Mouse (Mus musculus) kidney, embryonic 16.5 days (tissue): ENCODE results near the gene Rdh5. TPM values are rescaled to one million over a fixed set of nuclear protein-coding genes. Genes with fewer than 3 reads are reported as not detected.

Experiments used
- ATAC-seq: fragments of 200-750 bp; cut with Nextera tagmentation; 2 replicates; pipeline ENCODE4 v1.8.0; 2017; ENCODE audit warnings: moderate TSS enrichment; ENCODE audit not compliant: low FRiP score, low TSS enrichment
- H3K27ac ChIP-seq: fragments of 300-500 bp; sonication (generic); 2 replicates; pipeline ENCODE4 v1.5.1; 2014; ENCODE audit warnings: low read length
- H3K27me3 ChIP-seq: fragments of 300-500 bp; sonication (generic); 2 replicates; pipeline ENCODE4 v1.6.1; 2014; ENCODE audit warnings: low read length, control low read depth, mixed read lengths; ENCODE audit not compliant: insufficient read depth
- H3K36me3 ChIP-seq: fragments of 300-500 bp; sonication (generic); 2 replicates; pipeline ENCODE4 v1.6.1; 2014; ENCODE audit warnings: low read length, control low read depth, mixed read lengths; ENCODE audit not compliant: insufficient read depth
- H3K4me1 ChIP-seq: fragments of 300-500 bp; sonication (generic); 2 replicates; pipeline ENCODE4 v1.6.1; 2014; ENCODE audit warnings: low read length, control low read depth, mixed read lengths; ENCODE audit not compliant: insufficient read depth
- H3K4me2 ChIP-seq: fragments of 300-500 bp; sonication (generic); replicated peaks from 2 replicates; pipeline ENCODE4 v1.6.1; 2014; ENCODE audit warnings: low read depth, low read length
- H3K4me3 ChIP-seq: fragments of 300-500 bp; sonication (generic); 2 replicates; pipeline ENCODE4 v1.5.1; 2014; ENCODE audit warnings: mild to moderate bottlenecking, low read length
- H3K9ac ChIP-seq: fragments of 300-500 bp; sonication (generic); replicated peaks from 2 replicates; pipeline ENCODE4 v1.6.1; 2014; ENCODE audit warnings: low read length
- H3K9me3 ChIP-seq: fragments of 300-500 bp; sonication (generic); 2 replicates; pipeline ENCODE4 v1.6.1; 2016; ENCODE audit warnings: low read length, control low read depth
- WGBS: fragments of 180-500 bp; shearing (Covaris S2); extraction: QIAGEN DNeasy Blood & Tissue Kit; methylation state at CpG from one replicate; pipeline ENCODE4 v1.1.7; 2014; 5-methylcytosine and 5-hydroxymethylcytosine counted together
- polyA plus RNA-seq: library from polyadenylated mRNA; unstranded; fragments of >200 nt; fragmentation: Nextera tagmentation; extraction: Ambion mirVana; gene quantifications from 2 replicates; pipeline ENCODE4 v1.2.1, GENCODE M21; 2015

Gene Rdh5
- polyA plus RNA-seq, 1 experiment from 2014 or later: 20.5 TPM

DNA sequence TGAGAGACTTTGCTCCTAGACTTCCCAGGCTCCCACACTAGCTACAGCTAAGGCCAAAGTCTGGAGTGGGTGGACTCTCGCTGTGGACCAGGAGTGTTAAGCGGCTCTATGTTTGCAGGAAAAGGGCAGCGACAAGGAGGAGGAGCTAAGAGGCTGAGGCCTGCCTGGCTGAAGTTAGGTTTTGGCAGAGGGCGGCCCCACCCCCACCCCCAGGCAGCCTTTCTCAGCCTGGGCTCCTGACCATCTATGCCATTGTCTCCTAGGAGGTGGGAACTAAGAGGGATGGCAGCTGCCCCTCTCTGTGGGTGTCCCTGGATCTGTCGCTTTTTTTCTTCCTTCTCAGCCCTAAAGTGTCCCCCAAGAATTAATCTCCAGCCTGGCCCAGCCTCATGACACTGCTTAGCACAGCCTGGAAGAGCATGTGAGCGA is 3.5 kb downstream of the Rdh5 start:
- H3K4me3 ChIP-seq: no peak overlapping the region
- WGBS: 26% methylated on average over 6 of the region's 6 CpGs
- no peak overlapping the region for H3K9ac ChIP-seq
- no peaks in the 10 kb centered on the region for H3K9me3 ChIP-seq
- H3K27ac ChIP-seq: peak overlapping the region; percentile 72
- no peak overlapping the region for H3K4me2 ChIP-seq
- peak; percentile 20 for ATAC-seq
- peaks cover 36% of the 10 kb centered on the region for H3K36me3 ChIP-seq
- no peaks in the 10 kb centered on the region for H3K27me3 ChIP-seq
- H3K4me1 ChIP-seq: peaks cover 48% of the 10 kb centered on the region

DNA sequence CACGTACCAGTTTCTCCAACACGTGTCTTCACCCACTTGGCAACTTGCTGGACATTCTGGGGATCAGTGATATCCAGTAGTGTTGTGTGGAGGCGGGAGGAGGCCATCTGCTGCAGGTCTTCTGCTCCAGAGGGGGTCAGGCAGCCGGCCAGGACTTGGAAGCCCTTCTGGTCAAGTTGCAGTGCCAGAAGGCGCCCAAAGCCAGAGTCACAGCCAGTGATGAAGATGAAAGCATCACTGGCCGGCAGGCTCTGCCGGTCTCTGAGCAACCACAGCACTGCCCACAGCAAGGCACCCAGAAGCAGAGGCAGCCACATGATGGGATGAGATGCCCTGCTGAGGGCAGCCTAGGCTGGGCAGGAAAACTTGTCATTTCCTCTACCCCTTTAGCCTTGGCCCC is 4.4 kb downstream of the Rdh5 start:
- H3K27ac ChIP-seq: peak overlapping the region; percentile 59; the same call in 1 of the 2 replicates
- no peak overlapping the region for H3K4me3 ChIP-seq
- no peak overlapping the region for H3K9ac ChIP-seq
- H3K36me3 ChIP-seq: peaks cover 46% of the 10 kb centered on the region
- H3K4me2 ChIP-seq: no peak overlapping the region
- H3K27me3 ChIP-seq: no peaks in the 10 kb centered on the region
- H3K9me3 ChIP-seq: no peaks in the 10 kb centered on the region
- WGBS: 76% methylated on average over 7 of the region's 7 CpGs
- ATAC-seq: no peak
- H3K4me1 ChIP-seq: peaks cover 45% of the 10 kb centered on the region

DNA sequence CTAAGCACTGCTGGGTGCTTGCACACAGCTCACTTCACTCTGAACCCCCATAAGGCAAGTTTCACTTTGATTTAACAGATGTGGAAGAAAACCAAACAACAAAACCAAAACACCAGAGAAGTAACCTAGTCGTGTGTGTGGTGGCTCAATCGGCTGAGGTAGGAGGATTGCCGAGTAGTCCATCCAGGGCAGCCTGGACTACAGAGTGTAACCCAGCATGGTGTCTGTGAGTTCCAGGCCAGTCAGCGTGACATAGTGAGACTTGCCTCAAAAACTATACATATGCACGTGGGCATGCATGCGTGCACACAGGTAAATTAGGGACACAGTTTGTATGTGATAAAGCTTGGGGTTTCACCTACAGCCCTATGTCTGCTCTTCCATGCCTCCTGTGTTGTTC is 5.3 kb downstream of the Rdh5 start:
- Histone ChIP-seq H3K9me3 (no peaks in the 10 kb centered on the region), H3K4me1 (peaks cover 46% of the 10 kb centered on the region), H3K9ac (no peak overlapping the region), H3K4me2 (no peak overlapping the region), H3K36me3 (peaks cover 46% of the 10 kb centered on the region), H3K4me3 (no peak overlapping the region), H3K27ac (no peak overlapping the region), H3K27me3 (no peaks in the 10 kb centered on the region)
- WGBS: 90% methylated on average over 6 of the region's 6 CpGs
- no peak for ATAC-seq

DNA sequence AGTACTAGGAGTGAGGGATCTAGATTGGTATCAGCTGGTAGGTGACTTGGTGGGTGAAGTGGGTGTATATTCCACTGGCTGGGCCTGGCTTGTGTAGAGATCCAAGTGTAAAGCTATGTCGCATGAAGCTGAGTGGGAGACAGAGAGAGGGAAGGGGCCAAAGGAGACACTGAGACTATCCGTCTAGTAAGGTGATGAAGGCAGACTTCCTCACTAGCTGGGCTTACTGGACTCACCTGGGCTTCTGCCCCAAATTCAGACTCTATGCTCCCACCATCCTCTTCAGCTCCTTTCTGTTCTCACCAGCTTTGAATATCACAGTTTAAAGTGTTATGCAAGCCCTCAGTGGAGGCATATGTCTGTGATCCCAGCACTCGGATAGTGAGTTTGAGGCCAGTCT is 6.0 kb downstream of the Rdh5 start:
- Histone ChIP-seq H3K9ac (no peak overlapping the region), H3K27me3 (no peaks in the 10 kb centered on the region), H3K27ac (no peak overlapping the region), H3K4me3 (no peak overlapping the region), H3K4me2 (no peak overlapping the region), H3K9me3 (no peaks in the 10 kb centered on the region), H3K4me1 (peaks cover 39% of the 10 kb centered on the region), H3K36me3 (peaks cover 46% of the 10 kb centered on the region)
- no peak for ATAC-seq
- WGBS: 89% methylated on average over 3 of the region's 3 CpGs

DNA sequence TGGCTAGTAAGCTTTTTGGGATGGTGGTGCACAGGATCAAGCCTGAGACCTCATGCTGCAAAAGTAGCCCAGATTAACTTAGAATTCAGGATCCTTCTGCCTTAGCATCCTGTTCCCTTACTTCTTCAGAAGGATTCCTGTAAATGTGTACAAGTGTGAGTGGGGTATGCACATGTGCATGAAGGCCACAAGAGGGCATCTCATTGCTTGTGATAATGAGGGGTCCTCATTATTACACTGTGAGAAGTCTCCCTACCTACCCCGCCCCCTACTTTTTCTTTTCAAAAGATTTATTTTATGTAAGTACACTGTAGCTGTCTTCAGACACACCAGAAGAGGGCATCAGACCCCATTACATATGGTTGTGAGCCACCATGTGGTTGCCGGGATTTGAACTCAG is 7.1 kb downstream of the Rdh5 start:
- Histone ChIP-seq H3K9ac (no peak overlapping the region), H3K4me2 (no peak overlapping the region), H3K4me3 (no peak overlapping the region), H3K27ac (no peak overlapping the region), H3K4me1 (peaks cover 35% of the 10 kb centered on the region), H3K36me3 (peaks cover 46% of the 10 kb centered on the region), H3K9me3 (no peaks in the 10 kb centered on the region), H3K27me3 (no peaks in the 10 kb centered on the region)
- WGBS: 96% methylated on average over 2 of the region's 2 CpGs
- no peak for ATAC-seq

DNA sequence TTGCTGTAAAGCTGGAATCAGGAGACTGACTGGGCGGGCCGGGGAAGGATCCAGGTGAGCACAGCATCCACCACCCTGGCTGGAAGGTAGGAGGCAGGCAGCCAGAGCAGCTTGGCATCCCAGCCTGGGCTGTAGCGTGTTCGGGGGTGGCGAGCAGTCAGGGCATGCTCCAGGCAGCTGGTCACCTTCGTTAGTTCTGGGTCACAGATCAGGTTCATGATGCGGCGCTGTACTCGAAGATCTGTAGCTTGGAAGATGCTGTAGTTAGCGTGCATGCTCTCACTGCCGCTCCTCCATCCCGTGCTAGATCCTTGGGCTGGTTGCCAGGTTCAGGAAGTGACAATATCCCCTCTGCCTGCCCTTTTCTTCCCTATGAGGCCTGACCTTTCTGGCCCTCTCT is 9.0 kb downstream of the Rdh5 start:
- 63% methylated on average over 12 of the region's 12 CpGs for WGBS
- peaks cover 46% of the 10 kb centered on the region for H3K36me3 ChIP-seq
- no peak for ATAC-seq

DNA sequence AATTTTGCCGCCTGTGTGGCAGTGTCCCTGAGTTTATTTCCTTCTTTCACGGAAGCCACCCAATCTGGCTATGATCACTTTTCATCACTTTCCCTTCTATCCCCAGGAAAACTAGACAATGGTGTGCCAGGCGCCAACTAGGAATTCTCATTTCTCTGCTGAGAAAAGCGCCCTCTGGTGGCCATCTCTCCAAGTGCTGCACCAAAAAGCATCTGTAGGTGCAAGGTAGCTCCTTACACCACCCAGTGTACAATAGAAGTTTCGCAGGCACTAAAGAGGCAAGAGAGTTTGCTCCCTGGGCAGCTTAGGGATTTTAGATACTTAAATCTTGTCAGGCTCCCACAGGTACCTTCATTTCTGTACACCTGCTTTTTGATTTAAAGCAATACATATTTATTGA is 9.5 kb downstream of the Rdh5 start:
- no peaks in the 10 kb centered on the region for H3K27me3 ChIP-seq
- H3K4me3 ChIP-seq: no peak overlapping the region
- no peak overlapping the region for H3K4me2 ChIP-seq
- no peak for ATAC-seq
- H3K27ac ChIP-seq: 0 out of 2 replicates have a peak overlapping the region, but pooled peaks have one; percentile 13
- WGBS: 8% methylated on average over 5 of the region's 5 CpGs
- peaks cover 43% of the 10 kb centered on the region for H3K36me3 ChIP-seq
- H3K9me3 ChIP-seq: no peaks in the 10 kb centered on the region
- peak overlapping the region; percentile 43; the same call in 1 of the 2 replicates for H3K9ac ChIP-seq
- peaks cover 24% of the 10 kb centered on the region for H3K4me1 ChIP-seq

More for the DNA sequence above, 9.0 kb downstream of the Rdh5 start:
- no peak overlapping the region for H3K4me3 ChIP-seq
- no peak overlapping the region for H3K27ac ChIP-seq
- H3K9ac ChIP-seq: no peak overlapping the region
- no peaks in the 10 kb centered on the region for H3K27me3 ChIP-seq
- no peaks in the 10 kb centered on the region for H3K9me3 ChIP-seq
- peaks cover 25% of the 10 kb centered on the region for H3K4me1 ChIP-seq
- H3K4me2 ChIP-seq: no peak overlapping the region

DNA sequence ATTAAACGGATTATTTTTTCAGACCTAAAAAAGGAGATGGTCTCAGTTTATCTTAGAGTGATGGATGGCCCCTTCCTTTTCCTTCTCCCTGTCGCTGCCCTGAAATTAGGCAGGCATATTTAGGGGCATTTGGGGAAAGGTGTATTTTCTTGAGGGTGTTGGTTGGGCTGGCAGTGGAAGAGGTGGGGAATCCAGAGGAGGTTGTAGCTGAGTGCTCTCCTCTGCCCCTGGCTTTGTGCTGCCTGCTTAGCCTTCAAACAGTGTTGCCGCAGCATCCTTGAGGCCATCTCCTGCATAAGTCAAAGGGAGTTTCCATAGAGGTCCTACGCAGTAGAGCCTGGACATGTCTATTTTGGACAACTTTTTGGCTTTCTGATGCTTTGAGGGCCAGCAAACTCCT is 9.9 kb downstream of the Rdh5 start:
- Histone ChIP-seq H3K36me3 (peaks cover 40% of the 10 kb centered on the region), H3K27me3 (no peaks in the 10 kb centered on the region), H3K9ac (peak overlapping the region; percentile 43; the same call in 1 of the 2 replicates), H3K27ac (0 out of 2 replicates have a peak overlapping the region, but pooled peaks have one; percentile 13), H3K4me2 (no peak overlapping the region), H3K4me1 (peaks cover 24% of the 10 kb centered on the region), H3K9me3 (no peaks in the 10 kb centered on the region), H3K4me3 (no peak overlapping the region)
- no peak for ATAC-seq
- WGBS: 78% methylated on average over 4 of the region's 4 CpGs

DNA sequence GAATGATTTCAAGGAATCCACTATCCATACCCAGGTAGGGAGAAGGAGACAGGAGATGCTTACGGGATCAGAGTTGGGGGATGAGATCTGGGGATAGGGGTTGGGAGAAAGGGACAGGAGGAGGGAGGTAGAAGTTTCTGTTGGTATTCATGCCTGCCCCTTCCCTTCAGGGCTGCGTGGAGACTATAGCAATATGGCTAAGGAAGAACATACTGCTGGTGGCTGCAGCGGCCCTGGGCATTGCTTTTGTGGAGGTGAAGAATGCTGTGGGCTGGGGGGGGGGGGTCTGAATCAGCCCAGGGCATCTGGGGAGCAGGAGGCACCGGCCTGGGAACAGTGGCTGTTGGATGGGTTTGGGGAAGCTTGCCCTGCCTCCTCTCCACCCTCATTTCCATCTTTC is 10.4 kb downstream of the Rdh5 start:
- H3K4me1 ChIP-seq: peaks cover 24% of the 10 kb centered on the region
- H3K9ac ChIP-seq: no peak overlapping the region; the same call in 1 of the 2 replicates
- H3K4me2 ChIP-seq: 0 out of 2 replicates have a peak overlapping the region, but pooled peaks have one; percentile 75
- no peak overlapping the region for H3K4me3 ChIP-seq
- WGBS: 90% methylated on average over 4 of the region's 4 CpGs
- no peak for ATAC-seq
- H3K36me3 ChIP-seq: peaks cover 35% of the 10 kb centered on the region
- no peaks in the 10 kb centered on the region for H3K9me3 ChIP-seq
- no peaks in the 10 kb centered on the region for H3K27me3 ChIP-seq
- H3K27ac ChIP-seq: no peak overlapping the region

DNA sequence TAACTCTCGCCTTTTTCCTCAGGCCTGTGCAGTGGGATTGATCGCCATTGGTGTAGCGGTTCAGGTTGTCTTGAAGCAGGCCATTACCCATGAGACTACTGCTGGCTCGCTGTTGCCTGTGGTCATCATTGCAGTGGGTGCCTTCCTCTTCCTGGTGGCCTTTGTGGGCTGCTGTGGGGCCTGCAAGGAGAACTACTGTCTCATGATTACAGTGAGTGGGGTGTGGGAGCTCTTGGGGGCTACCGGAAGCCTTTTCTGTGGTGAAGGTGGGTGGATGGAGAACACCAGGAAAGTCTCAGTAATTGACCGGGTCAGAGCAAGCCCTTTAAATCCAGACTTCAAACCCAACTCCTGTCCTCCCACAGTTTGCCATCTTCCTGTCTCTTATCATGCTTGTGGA is 11.3 kb downstream of the Rdh5 start:
- 81% methylated on average over 6 of the region's 6 CpGs for WGBS
- H3K27ac ChIP-seq: no peak overlapping the region
- H3K4me3 ChIP-seq: peak overlapping the region; percentile 88; the same call in 1 of the 2 replicates

More for the DNA sequence above, 11.3 kb downstream of the Rdh5 start:
- ATAC-seq: no peak
- no peaks in the 10 kb centered on the region for H3K9me3 ChIP-seq
- H3K4me2 ChIP-seq: peak overlapping the region; percentile 75
- no peak overlapping the region for H3K9ac ChIP-seq
- H3K4me1 ChIP-seq: peaks cover 24% of the 10 kb centered on the region
- peaks cover 27% of the 10 kb centered on the region for H3K36me3 ChIP-seq
- no peaks in the 10 kb centered on the region for H3K27me3 ChIP-seq
